23 mouse cellular contexts compared by ENCODE assay signal in genomic region chr15:67408871-67409559, GRCm38 (mm10).
A peak's percentile ranks its signal among the peaks of the same experiment; 100 is the strongest.
DNase-seq lines count a peak whose midpoint lies in the region; ATAC-seq lines count a peak whose summit lies in the region.
"Had no signal": no experiment of that assay in that cellular context is flagged by ENCODE, and none has a peak within 500 bp of the region (broad histone marks: within the 10 kb centered on the region; RNA-seq: fewer than 3 reads in every experiment).

No protein-coding gene starts in this region.

- no peak overlapping the region for H3K9ac ChIP-seq in neural tube, embryonic 11.5 days (ENCODE audit: low read length)
- H3K9ac ChIP-seq in neural tube, embryonic 15.5 days (replicated peaks): no peak overlapping the region
- H3K9ac ChIP-seq: embryonic facial prominence, embryonic 12.5 days; forebrain, postnatal 0 days; hindbrain, embryonic 12.5 days; limb, embryonic 12.5 days; liver, postnatal 0 days; neural tube, embryonic 13.5 days had no signal

- ATAC-seq in neural tube, embryonic 11.5 days (ENCODE audit: insufficient read depth, low FRiP score, low TSS enrichment): no peak
- no peak for ATAC-seq in neural tube, embryonic 15.5 days (ENCODE audit: low FRiP score)
- ATAC-seq: forebrain, postnatal 0 days had no signal

- H3K27ac ChIP-seq in neural tube, embryonic 11.5 days (ENCODE audit: low read depth, low read length): no peak overlapping the region
- no peak overlapping the region for H3K27ac ChIP-seq in neural tube, embryonic 15.5 days (replicated peaks)
- H3K27ac ChIP-seq: embryonic facial prominence, embryonic 12.5 days; heart, adult 2 months; hindbrain, embryonic 12.5 days; limb, embryonic 12.5 days; neural tube, embryonic 13.5 days had no signal

- no peak overlapping the region for H3K4me2 ChIP-seq in neural tube, embryonic 11.5 days (ENCODE audit: low read depth)
- no peak overlapping the region for H3K4me2 ChIP-seq in neural tube, embryonic 15.5 days
- H3K4me2 ChIP-seq: embryonic facial prominence, embryonic 12.5 days; hindbrain, embryonic 12.5 days; limb, embryonic 12.5 days; liver, embryonic 11.5 days; neural tube, embryonic 13.5 days had no signal

- no peaks in the 10 kb centered on the region for H3K4me1 ChIP-seq in neural tube, embryonic 11.5 days (ENCODE audit: control insufficient read depth, insufficient read depth, low read length)
- no peaks in the 10 kb centered on the region for H3K4me1 ChIP-seq in neural tube, embryonic 15.5 days
- H3K4me1 ChIP-seq: embryonic facial prominence, embryonic 12.5 days; hindbrain, embryonic 12.5 days; limb, embryonic 12.5 days; neural tube, embryonic 13.5 days had no signal

- H3K27me3 ChIP-seq in neural tube, embryonic 11.5 days (ENCODE audit: control insufficient read depth, insufficient read depth, low read length): no peaks in the 10 kb centered on the region
- no peaks in the 10 kb centered on the region for H3K27me3 ChIP-seq in neural tube, embryonic 15.5 days (replicated peaks)
- H3K27me3 ChIP-seq: embryonic facial prominence, embryonic 12.5 days; hindbrain, embryonic 12.5 days; limb, embryonic 12.5 days; megakaryocyte, embryonic 14.5 days; neural tube, embryonic 13.5 days had no signal

- 74% methylated on average over 9 of the region's 9 CpGs for WGBS in neural tube, embryonic 11.5 days
- 68% methylated on average over 9 of the region's 9 CpGs for WGBS in neural tube, embryonic 15.5 days

- peak; percentile 14 to 27 for DNase-seq in kidney, postnatal 4 days
- DNase-seq in kidney, postnatal 25 days: no peak
- peak; percentile 14 for DNase-seq in neural tube, embryonic 11.5 days (ENCODE audit: low spot score)
- peak; percentile 21 for DNase-seq in embryo, embryonic 10.5 days (ENCODE audit: low spot score)
- peak; percentile 46 for DNase-seq in naive thymus-derived CD4-positive, alpha-beta T cell, adult 2 months (ENCODE audit: low read depth)
- no peak for DNase-seq in T-cell, adult 2 months (ENCODE audit: low spot score)
- DNase-seq: adrenal gland, postnatal 25 days; B cell, adult 2 months; cerebellum, adult 9-10 months; forebrain, postnatal 0 days; gastrocnemius, postnatal 25 days; heart, adult 2 months; kidney, adult 18-20 months; kidney, postnatal 36 days; liver, postnatal 0 days; midbrain, embryonic 14.5 days had no signal

- no peaks in the 10 kb centered on the region for H3K9me3 ChIP-seq in neural tube, embryonic 11.5 days (ENCODE audit: control insufficient read depth, low read length)
- no peaks in the 10 kb centered on the region for H3K9me3 ChIP-seq in neural tube, embryonic 15.5 days (replicated peaks)
- H3K9me3 ChIP-seq: embryonic facial prominence, embryonic 12.5 days; hindbrain, embryonic 12.5 days; limb, embryonic 12.5 days; megakaryocyte, embryonic 14.5 days; neural tube, embryonic 13.5 days had no signal

- no peak overlapping the region for H3K4me3 ChIP-seq in neural tube, embryonic 11.5 days (ENCODE audit: low read depth, low read length)
- H3K4me3 ChIP-seq in neural tube, embryonic 15.5 days (replicated peaks): no peak overlapping the region
- H3K4me3 ChIP-seq: embryonic facial prominence, embryonic 12.5 days; heart, adult 2 months; hindbrain, embryonic 12.5 days; limb, embryonic 12.5 days; megakaryocyte, embryonic 14.5 days; neural tube, embryonic 13.5 days had no signal

- no peaks in the 10 kb centered on the region for H3K36me3 ChIP-seq in neural tube, embryonic 11.5 days (ENCODE audit: control insufficient read depth, insufficient read depth, low read length)
- no peaks in the 10 kb centered on the region for H3K36me3 ChIP-seq in neural tube, embryonic 15.5 days
- H3K36me3 ChIP-seq: embryonic facial prominence, embryonic 12.5 days; hindbrain, embryonic 12.5 days; limb, embryonic 12.5 days; neural tube, embryonic 13.5 days had no signal

Comparison
In these comparisons a context has a peak if more than half of its experiments do, and no peak if none do; other contexts are left out.
1. DNase-seq: peak in kidney, postnatal 4 days (2 of 2), neural tube, embryonic 11.5 days (single experiment), embryo, embryonic 10.5 days (single experiment) and naive thymus-derived CD4-positive, alpha-beta T cell, adult 2 months (single experiment); none in kidney, postnatal 25 days (0 of 2) and T-cell, adult 2 months (single experiment).